Mouse (Mus musculus): ENCODE results near the gene Xrra1. TPM values are rescaled to one million over a fixed set of nuclear protein-coding genes. Genes with fewer than 3 reads are reported as not detected.
"Not testable (repeated sequence)": the region's sequence is repeated elsewhere in the genome, so short reads cannot be mapped to it uniquely, and the experiment has no call there.

The Xrra1 gene
- polyA plus RNA-seq, 1 experiment, result 0.34 TPM

GRCm38 (mm10) chr7:99919971-99920370, 61.1 kb downstream of the Xrra1 start:
- WGBS, result 96% methylated on average over 6 of the region's 6 CpGs
- no peak overlapping the region for H3K27ac ChIP-seq (ENCODE audit: insufficient read depth, low read length)
- DNase-seq, result no peak
- H3K27me3 ChIP-seq (ENCODE audit: control insufficient read depth, insufficient read depth, low read length), result no peaks in the 10 kb centered on the region
- TF ChIP-seq POLR2A (IDR thresholded peaks at IDR 0.05; ENCODE audit: borderline replicate concordance, insufficient read depth, low read length), result no peak
- no peak for TF ChIP-seq CTCF (IDR thresholded peaks at IDR 0.05; ENCODE audit: borderline replicate concordance, insufficient read depth, low read depth, low read length)
- no peak overlapping the region for H3K4me3 ChIP-seq (replicated peaks; ENCODE audit: insufficient read depth, low read depth, low read length)
- peaks cover 16% of the 10 kb centered on the region; the same call in 1 of the 2 replicates for H3K4me1 ChIP-seq (ENCODE audit: control insufficient read depth, insufficient read depth, low read length)

- TF ChIP-seq POLR2A (IDR thresholded peaks at IDR 0.05; ENCODE audit: borderline replicate concordance, insufficient read depth, low read length) (no peak), CTCF (IDR thresholded peaks at IDR 0.05; ENCODE audit: borderline replicate concordance, insufficient read depth, low read depth, low read length) (no peak)
- H3K27ac ChIP-seq (ENCODE audit: insufficient read depth, low read length), result no peak overlapping the region
- WGBS, result 93% methylated on average over 2 of the region's 2 CpGs
Measured at GRCm38 (mm10) chr7:99920416-99920815, 61.5 kb downstream of the Xrra1 start.

GRCm38 (mm10) chr7:99926916-99927714, 68.2 kb downstream of the Xrra1 start:
- TF ChIP-seq CTCF (IDR thresholded peaks at IDR 0.05; ENCODE audit: borderline replicate concordance, insufficient read depth, low read depth, low read length) (peak; percentile 72; the same call in 1 of the 2 replicates), POLR2A (IDR thresholded peaks at IDR 0.05; ENCODE audit: borderline replicate concordance, insufficient read depth, low read length) (no peak)
- Histone ChIP-seq H3K4me3 (replicated peaks; ENCODE audit: insufficient read depth, low read depth, low read length) (no peak overlapping the region), H3K27ac (ENCODE audit: insufficient read depth, low read length) (no peak overlapping the region), H3K27me3 (ENCODE audit: control insufficient read depth, insufficient read depth, low read length) (no peaks in the 10 kb centered on the region), H3K4me1 (ENCODE audit: control insufficient read depth, insufficient read depth, low read length) (no peaks in the 10 kb centered on the region)
- DNase-seq, result peak; percentile 68 to 75
- 75% methylated on average over 10 of the region's 10 CpGs for WGBS

More at GRCm38 (mm10) chr7:99920416-99920815, 61.5 kb downstream of the Xrra1 start:
- DNase-seq, result no peak
- Histone ChIP-seq H3K4me1 (ENCODE audit: control insufficient read depth, insufficient read depth, low read length) (peaks cover 16% of the 10 kb centered on the region; the same call in 1 of the 2 replicates), H3K27me3 (ENCODE audit: control insufficient read depth, insufficient read depth, low read length) (no peaks in the 10 kb centered on the region), H3K4me3 (replicated peaks; ENCODE audit: insufficient read depth, low read depth, low read length) (no peak overlapping the region)

GRCm38 (mm10) chr7:99935758-99936157, 76.8 kb downstream of the Xrra1 start:
- TF ChIP-seq CTCF (IDR thresholded peaks at IDR 0.05; ENCODE audit: borderline replicate concordance, insufficient read depth, low read depth, low read length) (peak; percentile 77), POLR2A (IDR thresholded peaks at IDR 0.05; ENCODE audit: borderline replicate concordance, insufficient read depth, low read length) (no peak)
- H3K4me3 ChIP-seq (replicated peaks; ENCODE audit: insufficient read depth, low read depth, low read length), result no peak overlapping the region
- H3K27ac ChIP-seq (ENCODE audit: insufficient read depth, low read length), result no peak overlapping the region
- H3K4me1 ChIP-seq (ENCODE audit: control insufficient read depth, insufficient read depth, low read length), result no peaks in the 10 kb centered on the region
- no peaks in the 10 kb centered on the region for H3K27me3 ChIP-seq (ENCODE audit: control insufficient read depth, insufficient read depth, low read length)
- WGBS, result 96% methylated on average over 1 of the region's 1 CpGs
- peak in 1 of 2 experiments; percentile 28 for DNase-seq

GRCm38 (mm10) chr7:99940669-99941068, 81.8 kb downstream of the Xrra1 start:
- DNase-seq, result no peak
- WGBS, result 100% methylated on average over 1 of the region's 1 CpGs
- no peaks in the 10 kb centered on the region for H3K4me1 ChIP-seq (ENCODE audit: control insufficient read depth, insufficient read depth, low read length)
- no peak overlapping the region for H3K27ac ChIP-seq (ENCODE audit: insufficient read depth, low read length)
- TF ChIP-seq CTCF (IDR thresholded peaks at IDR 0.05; ENCODE audit: borderline replicate concordance, insufficient read depth, low read depth, low read length) (no peak), POLR2A (IDR thresholded peaks at IDR 0.05; ENCODE audit: borderline replicate concordance, insufficient read depth, low read length) (no peak)
- H3K4me3 ChIP-seq (replicated peaks; ENCODE audit: insufficient read depth, low read depth, low read length), result no peak overlapping the region
- no peaks in the 10 kb centered on the region for H3K27me3 ChIP-seq (ENCODE audit: control insufficient read depth, insufficient read depth, low read length)

GRCm38 (mm10) chr7:99944520-99944919, 85.6 kb downstream of the Xrra1 start:
- no peak for DNase-seq

GRCm38 (mm10) chr7:99945012-99945411, 86.1 kb downstream of the Xrra1 start:
- WGBS, result 93% methylated on average over 22 of the region's 22 CpGs
- not testable (repeated sequence) for H3K4me1 ChIP-seq (ENCODE audit: control insufficient read depth, insufficient read depth, low read length); DNase-seq; H3K27me3 ChIP-seq (ENCODE audit: control insufficient read depth, insufficient read depth, low read length); H3K27ac ChIP-seq (ENCODE audit: insufficient read depth, low read length); H3K4me3 ChIP-seq (replicated peaks; ENCODE audit: insufficient read depth, low read depth, low read length)

More at GRCm38 (mm10) chr7:99944520-99944919, 85.6 kb downstream of the Xrra1 start:
- Histone ChIP-seq H3K27me3 (ENCODE audit: control insufficient read depth, insufficient read depth, low read length) (no peaks in the 10 kb centered on the region), H3K4me1 (ENCODE audit: control insufficient read depth, insufficient read depth, low read length) (peaks cover 7% of the 10 kb centered on the region; the same call in 1 of the 2 replicates), H3K27ac (ENCODE audit: insufficient read depth, low read length) (no peak overlapping the region), H3K4me3 (replicated peaks; ENCODE audit: insufficient read depth, low read depth, low read length) (no peak overlapping the region)
- no peak for TF ChIP-seq CTCF (IDR thresholded peaks at IDR 0.05; ENCODE audit: borderline replicate concordance, insufficient read depth, low read depth, low read length)
- TF ChIP-seq POLR2A (IDR thresholded peaks at IDR 0.05; ENCODE audit: borderline replicate concordance, insufficient read depth, low read length), result no peak
- over 99% methylated on average over 3 of the region's 3 CpGs for WGBS

GRCm38 (mm10) chr7:99945939-99946338, 87.0 kb downstream of the Xrra1 start:
- 98% methylated on average over 3 of the region's 3 CpGs for WGBS
- peak in 1 of 2 experiments; percentile 0 for DNase-seq
- Histone ChIP-seq H3K4me3 (replicated peaks; ENCODE audit: insufficient read depth, low read depth, low read length) (no peak overlapping the region), H3K4me1 (ENCODE audit: control insufficient read depth, insufficient read depth, low read length) (peaks cover 7% of the 10 kb centered on the region; the same call in 1 of the 2 replicates), H3K27me3 (ENCODE audit: control insufficient read depth, insufficient read depth, low read length) (no peaks in the 10 kb centered on the region), H3K27ac (ENCODE audit: insufficient read depth, low read length) (no peak overlapping the region)
- TF ChIP-seq CTCF (IDR thresholded peaks at IDR 0.05; ENCODE audit: borderline replicate concordance, insufficient read depth, low read depth, low read length) (no peak), POLR2A (IDR thresholded peaks at IDR 0.05; ENCODE audit: borderline replicate concordance, insufficient read depth, low read length) (no peak)

All from cerebellum, adult 2 months (tissue).